Mouse (Mus musculus): ENCODE data around the gene Lrrc1. TPM values are rescaled to one million over a fixed set of nuclear protein-coding genes. Genes with fewer than 3 reads are reported as not detected.

The Lrrc1 gene
- polyA plus RNA-seq (2012; ENCODE audit: low replicate concordance): 8.4 and 30.0 TPM in 2 replicates

DNA sequence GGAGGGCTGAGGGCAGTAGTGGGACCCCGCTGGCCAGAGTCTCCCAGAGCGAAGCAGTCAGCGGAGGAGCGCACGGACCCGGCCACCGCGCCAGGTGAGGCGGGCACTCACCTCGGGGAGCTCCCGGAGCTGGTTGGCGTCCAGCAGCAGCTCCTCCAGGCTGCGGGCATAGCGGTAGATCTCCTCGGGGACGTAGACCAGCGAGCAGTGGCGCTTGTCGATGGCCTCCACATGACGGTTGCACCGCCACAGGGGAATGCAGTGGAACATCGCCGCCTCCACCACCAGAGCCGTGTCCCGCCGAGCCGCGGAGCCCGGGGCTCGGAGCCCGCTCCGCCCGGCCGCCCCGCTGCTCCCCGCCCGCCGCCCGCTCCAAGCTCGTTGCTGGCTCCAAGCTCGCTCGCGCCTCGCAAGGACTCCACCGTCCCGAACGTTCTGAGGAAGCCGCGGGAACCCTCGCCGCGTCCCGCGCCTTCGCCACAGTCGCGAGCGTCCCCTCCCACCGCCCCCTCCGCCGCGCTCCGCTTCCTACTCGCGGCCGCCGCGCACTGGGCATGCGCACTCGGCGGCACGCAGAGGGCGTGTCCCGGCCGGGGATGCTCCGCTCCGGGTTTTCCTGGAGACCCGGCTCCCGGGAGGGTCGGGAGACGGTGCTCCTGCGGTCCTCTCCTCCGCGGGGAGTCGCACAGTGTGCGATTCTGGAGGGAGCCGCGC, at the start of gene Lrrc1:
Gene Lrrc1, minus strand, starts transcription at position 517 of the 714 bp plus-strand sequence.

Other genes starting within 250 kb of the Lrrc1 start
- gene Mlip, start 191.9 kb downstream of the Lrrc1 start, polyA plus RNA-seq (2012; ENCODE audit: low replicate concordance): not detected in 2 replicates
- not detected in 2 replicates for gene Klhl31, start 91.6 kb upstream of the Lrrc1 start, polyA plus RNA-seq (2012; ENCODE audit: low replicate concordance)
- 12.0 and 12.6 TPM in 2 replicates for gene Gclc, start 209.7 kb upstream of the Lrrc1 start, polyA plus RNA-seq (2012; ENCODE audit: low replicate concordance)

Measured in hematopoietic multipotent progenitor cell, adult 10-12 weeks (in vitro differentiated cells).